Mouse (Mus musculus) retina, adult 2 months (tissue): ENCODE data around the gene Plekhg3.
A peak's percentile ranks its signal among the peaks of the same experiment; 100 is the strongest.

ENCODE experiments used
- DNase-seq: peaks from one replicate; pipeline ENCODE4 v3.0.0-alpha.2; 2012; ENCODE audit warnings: low read depth, low spot score

The Plekhg3 gene

DNA sequence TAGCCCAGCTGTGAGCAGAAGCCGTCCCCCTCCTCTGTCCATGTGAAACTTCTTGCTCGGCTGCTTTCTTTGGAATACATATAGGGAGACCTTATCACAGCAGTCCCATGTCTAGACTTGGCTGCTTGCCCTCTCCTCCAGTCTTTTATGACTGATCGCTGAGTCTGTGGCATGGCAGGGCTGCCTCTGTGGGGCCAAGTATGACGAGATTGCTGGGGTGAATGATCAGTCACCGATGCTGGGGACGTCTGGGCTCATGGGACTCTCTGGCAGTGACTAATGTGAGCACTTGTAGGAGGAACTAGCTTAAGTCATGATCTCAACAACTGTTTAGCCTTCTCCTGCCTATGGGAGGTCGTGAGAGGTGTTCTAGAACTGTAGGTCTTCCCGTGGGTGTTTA lies 21.6 kb downstream of the Plekhg3 start:
- DNase-seq = no peak

DNA sequence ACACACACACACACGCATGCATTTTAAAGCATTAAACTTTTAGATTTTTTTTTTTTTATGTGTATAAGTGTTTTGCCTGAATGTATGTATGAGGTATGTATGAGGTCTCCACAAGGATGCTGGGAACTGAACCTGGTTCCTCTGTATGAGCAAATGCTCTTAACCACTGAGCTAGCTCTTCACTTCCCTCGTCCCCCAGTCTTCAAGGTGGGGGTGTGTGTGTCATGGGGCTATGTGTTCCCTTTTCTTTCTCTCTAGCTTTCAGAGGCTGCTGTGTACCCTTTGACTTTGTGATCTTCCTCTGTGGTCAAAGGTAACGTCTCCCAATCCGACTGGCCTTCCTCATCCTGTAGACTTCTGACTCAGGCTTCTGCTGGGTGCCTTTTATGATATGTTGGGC lies 22.3 kb downstream of the Plekhg3 start:
- DNase-seq = no peak

DNA sequence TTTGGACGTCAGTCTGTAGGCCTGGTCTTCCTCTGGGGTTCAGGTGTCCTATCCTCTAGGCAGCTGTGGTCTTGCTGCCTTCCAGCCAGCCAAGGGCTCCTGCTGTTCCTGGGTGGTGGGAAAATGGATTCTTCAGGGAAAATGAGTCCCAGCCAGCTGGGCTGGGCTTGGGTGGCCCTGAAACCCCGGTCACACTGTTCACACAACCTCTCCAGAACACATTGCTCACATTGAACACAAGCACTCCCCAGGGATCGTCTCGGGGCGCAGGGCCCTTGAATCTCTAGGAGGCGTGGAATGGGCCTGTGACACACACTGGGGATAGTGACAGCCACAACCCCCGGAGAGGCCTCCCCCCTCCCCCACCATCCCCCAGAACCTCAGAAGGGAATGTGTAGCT lies 23.2 kb downstream of the Plekhg3 start:
- no peak for DNase-seq

DNA sequence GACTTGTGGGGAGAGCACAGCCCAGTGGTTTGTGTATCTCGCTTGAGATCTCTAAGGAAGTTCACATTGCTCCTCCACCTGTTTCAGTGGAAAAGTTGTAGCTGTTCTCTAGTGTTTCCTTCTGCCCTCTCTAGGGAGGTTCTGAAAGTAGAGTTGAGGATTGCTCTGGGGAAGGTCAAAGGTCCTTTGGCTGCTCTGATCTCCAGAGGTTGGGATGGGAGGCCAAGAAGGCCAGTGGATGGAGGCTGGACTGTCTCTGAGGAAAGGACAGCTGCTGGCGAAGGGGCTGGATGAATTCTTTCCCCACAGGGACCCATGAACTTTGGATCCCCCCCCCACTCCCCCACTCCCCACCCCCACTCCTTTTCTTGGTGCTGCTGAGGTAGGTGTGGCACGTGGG lies 23.7 kb downstream of the Plekhg3 start:
- DNase-seq = no peak

DNA sequence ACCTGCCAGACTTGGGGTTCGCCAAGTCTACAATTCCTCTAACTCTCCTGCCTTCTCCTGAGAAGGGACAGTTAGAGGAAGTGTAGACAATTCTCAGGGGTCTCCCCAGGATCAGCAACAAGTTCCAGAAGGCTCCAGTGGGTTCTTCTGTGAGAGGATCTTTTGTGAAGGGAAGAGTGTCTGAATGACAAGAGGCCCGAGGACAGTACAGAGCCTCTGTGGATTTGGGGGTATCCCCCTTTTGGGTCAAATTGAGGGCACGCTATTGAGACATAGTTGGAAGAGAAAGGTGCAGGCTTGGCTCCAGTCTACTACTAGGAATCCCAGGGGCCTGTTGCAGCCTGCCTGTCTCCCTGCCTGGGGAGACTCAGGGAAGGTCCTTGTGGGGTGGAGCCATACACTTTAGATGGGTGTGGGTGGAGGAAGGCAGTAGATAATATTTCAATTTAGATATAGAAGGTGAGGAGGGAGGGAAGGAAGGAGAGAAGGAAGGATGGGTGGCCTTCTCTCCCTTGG lies 24.2 kb downstream of the Plekhg3 start:
- no peak for DNase-seq

DNA sequence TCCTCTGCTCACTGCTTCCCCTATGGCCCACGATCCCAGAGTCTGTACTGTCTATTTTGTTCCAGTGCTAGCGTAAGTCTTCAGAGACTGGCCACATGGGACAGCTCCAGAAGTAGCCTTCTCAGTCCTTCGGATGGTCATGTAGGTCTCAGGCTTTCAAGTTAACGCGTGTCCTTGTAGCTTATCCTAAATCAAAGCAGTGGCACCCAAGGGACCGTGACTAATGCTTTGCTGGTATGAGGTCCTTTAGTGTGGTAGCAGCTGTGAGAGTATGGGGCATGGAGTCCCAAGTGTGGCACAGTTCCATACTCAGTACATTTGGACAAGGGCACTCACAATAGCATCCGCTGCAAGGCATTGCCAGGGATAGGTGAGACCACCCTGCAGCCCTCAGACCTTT lies 25.5 kb downstream of the Plekhg3 start:
- DNase-seq = no peak

DNA sequence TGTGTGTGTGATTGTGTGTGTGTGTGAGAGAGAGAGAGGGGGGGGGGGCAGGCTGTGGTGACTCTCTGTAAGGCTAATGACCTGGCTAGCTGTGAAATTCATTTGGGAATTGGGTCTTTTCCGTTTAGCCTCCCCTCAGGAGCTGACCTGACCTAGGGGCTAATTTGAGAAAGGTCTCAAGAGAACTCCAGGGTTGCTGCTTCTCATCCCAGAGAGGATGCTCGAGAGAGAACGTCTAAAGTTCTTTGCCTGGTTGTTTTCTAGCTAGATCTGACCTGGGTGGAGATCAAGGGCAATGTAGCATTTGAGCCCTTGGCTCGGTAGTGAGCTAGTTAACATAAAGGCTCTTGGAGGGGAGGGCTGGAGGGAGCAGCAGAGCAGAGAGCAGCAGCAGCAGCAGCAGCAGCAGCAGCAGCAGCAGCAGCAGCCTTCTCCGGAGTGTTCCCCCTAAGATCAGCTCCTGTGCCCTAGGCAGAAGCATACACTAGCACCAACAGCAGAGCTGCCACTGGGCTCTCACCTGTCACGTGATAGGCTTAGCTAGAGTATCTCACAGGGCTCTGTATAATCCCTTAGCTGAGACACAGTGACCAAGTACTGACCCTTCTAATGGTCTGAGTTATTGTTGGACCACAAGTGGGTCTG lies 26.2 kb downstream of the Plekhg3 start:
- peak; percentile 88 for DNase-seq

DNA sequence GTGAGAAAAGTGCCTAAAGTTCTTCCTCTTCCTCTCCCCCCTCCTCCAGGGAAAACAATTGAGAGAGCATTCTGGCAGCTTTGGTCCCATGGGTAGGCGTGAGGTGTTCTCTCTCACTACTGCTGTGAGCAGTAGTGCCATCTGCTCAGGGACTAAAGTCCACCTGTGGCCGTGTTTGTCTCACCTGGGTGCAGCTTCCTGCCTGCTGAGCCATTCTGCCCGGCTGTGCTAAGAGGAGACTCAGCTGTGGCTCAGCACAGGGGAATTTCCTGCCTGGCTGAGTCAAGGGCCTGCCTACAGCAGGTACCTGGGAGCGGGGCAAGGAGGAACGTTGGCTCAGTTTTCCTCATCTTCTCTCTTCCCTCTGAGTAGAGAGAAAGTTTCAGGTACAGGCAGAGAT lies 27.5 kb downstream of the Plekhg3 start:
- no peak for DNase-seq

DNA sequence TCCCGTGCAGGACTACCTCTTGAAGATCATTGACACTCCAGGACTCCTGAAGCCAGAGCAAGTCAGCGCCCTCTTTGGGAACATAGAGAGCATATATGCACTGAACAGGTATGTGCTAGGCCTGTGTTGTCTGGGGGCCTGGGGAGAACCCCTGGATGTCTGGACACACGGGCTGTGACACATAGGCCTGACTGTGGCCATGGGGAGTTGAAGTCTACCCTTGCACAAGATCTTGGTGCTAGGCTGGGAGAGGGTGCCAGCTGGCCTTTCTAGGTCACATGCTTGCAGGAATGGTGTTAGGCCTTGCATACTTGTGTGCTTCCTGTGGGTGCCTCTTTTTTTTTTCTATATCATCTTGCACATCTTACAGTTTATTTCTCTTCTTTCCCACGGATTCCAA lies 31.5 kb downstream of the Plekhg3 start:
- no peak for DNase-seq

DNA sequence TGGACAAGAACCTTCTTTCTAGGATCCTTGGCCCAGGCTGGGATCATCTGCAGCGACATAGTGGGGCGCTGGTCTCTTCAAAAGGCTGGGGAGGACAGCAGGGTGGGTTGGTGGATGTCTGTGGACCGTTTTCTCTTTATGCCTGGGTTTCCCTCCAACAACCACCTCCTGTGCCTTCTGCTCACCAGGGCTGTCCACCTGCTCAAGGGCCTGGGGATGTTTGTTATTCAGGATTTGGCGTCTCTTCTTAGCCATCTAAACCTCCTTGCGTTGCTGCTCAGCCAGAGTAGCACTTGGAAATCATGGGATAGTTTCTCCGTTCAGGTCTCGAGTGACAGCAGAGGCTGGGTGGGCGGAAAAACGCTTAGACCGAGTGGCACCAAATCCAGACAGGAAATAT lies 35.6 kb downstream of the Plekhg3 start:
- DNase-seq = no peak

DNA sequence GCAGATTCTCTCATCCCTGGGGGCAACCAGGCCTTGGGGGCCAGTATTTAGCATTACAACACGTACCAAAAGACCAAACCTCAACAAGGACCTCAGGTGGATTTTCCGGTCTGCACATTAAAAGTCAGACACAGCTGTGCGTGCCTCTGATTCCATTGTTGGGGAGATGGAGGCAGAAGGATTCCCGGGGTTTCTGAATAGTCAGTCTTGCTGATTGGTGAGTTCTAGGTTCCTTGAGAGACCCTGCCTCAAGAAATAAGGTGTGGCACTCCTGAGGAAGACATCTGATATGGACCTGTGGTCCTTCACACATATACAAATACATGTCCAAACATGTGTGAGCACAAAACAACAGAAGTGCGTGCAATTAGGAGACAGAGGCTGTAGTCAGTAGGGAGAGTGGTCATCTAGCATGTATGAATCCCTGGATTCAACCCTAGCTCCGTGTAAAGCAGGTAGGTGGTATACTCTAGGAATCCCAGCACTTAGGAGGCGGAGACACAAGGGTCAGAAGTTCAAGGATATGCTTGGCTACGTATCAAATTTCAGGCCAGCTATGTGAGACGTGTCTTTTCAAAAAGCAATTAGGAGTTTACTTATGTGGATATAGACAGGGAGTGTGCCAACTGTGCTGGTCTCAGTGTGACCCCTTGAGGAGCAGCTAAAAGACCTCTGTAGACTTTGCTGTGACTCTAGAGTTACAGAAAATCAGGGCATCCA lies 39.7 kb downstream of the Plekhg3 start:
- DNase-seq = no peak

DNA sequence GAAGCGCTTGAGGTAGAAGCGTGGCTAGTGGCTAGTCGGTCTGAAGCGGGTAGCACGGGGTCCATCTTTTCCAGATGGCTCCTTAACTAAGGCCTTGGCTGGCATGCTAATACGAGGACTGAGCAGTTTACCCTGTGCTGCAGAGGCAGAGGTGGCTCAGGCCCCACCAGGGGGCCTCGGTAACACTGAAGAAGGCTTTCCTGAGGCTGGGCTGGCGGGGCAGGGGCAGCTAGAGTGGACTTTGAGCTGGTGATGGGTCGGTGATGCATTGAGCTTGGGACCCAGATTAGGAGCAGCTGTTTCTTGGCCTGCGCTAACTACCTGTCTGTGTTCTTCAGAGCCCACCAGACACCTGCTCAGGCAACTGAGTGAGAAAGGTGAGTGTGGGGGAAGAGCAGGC lies 40.6 kb downstream of the Plekhg3 start:
- DNase-seq = no peak

DNA sequence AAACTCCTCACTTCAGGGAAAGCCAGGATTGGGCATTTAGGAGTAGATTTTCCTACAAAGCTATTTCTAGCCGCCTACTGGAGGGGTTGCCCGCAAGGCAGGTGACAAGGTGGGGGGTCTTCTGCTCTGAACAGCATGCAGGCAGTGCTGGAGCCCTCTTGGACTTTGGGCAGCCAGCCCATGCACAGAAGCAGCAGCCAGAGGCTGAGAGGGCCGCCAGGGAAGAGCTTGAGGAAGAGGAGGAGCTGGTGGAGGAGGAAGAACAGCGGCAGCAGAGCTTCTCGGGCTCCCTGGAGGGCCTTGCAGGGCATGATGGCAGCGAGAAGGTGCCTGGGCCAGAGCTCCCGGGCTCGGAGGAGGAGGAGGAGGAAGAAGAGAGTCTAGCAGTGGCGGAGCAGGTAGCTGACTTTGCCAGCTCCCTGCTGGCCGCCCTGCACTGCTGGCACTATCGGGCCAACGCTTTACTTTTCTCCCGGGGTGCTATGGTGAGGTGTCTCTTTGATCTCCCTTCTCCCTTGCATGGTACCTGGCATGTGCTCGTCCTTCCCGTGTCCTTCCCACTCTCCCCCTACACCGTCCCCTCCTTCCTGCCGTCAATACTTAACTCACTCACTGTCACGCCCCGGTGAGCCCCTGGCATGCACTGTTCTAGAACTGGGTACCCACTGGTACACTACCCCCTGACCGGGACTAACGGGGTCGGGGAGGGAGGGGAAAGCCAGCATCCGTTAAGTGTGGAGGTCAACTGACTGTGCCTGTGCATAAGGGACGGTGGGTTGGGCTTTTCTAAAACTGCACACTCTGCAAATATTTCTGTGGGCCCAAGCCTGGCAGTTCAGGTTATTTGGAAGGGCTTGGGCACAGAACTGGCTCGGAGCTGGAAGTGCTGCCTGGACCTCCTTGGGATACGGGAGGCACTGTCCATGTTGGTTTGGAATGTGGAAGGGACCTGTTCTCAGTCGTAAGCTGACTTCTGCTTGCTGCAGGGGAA lies 41.9 kb downstream of the Plekhg3 start:
- no peak for DNase-seq

DNA sequence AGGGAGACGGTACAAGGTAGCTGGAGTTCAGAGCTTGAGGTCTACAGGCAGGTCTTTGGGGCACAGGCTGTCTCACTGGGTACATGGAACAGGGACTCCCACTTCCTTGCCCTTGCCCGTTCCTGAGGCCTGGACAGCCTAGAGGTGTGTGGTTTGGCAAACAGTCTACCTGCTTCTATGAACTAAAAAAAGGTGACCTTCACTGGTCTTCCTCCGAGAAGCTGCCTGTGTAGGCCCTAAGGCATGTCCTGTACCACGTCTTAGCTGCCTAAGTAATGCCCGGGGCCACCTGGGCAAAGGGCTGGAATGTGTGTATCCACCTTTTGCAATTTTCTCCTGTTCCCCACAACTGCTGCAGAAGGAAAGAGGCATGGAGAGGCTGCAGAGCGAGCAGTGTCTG lies 42.7 kb downstream of the Plekhg3 start:
- no peak for DNase-seq

DNA sequence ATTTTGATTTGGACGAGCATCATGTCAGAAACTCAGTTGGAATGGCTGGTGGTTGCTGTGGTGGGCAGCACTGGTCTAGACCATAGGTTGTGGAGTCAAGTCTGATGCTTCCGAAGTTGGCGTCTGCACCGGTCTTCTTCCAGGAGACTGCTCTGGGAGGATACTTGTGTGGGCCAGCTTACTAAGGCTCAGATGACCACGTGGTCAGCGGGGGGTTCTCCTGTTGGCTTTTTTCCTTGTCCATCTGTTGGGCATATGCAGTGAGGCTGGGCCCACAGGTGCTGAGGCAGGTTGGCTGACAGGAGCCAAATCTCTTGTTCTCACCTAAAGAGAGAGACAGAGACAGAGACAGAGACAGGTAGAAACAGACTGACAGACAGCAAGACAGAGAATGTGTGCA lies 44.1 kb downstream of the Plekhg3 start:
- no peak for DNase-seq

DNA sequence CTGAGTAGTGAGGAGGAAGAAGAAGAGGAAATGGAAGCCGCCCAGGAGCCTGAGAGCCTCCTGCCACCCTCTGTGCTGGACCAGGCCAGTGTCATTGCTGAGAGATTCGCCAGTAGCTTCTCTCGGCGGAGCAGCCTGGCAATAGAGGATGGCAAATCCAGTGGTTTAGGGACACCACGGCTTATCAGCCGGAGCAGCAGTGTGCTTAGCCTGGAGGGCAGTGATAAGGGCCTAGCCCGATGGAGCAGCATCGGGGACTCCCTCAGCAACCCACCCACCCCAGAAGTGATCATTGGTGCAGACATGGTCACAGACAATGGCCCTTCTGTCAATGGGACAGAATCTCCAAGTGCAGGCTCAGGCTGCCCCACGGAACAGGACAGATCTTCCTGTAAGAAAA lies 45.4 kb downstream of the Plekhg3 start:
- DNase-seq = no peak

DNA sequence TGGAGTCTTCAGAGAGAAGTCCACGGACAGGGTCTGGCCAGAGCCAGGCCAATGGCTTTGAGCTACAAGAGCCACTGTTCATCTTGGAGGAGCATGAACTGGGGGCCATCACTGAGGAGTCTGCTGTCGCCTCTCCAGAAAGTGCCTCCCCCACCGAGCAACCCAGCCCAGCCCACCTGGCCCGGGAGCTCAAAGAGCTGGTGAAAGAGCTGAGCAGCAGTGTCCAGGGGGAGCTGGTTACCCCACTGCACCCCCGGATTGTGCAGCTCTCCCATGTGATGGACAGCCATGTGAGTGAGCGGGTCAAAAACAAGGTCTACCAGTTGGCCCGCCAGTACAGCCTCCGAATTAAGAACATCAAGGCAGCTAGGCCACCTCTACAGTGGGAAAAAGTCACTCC lies 46.1 kb downstream of the Plekhg3 start:
- DNase-seq = no peak

DNA sequence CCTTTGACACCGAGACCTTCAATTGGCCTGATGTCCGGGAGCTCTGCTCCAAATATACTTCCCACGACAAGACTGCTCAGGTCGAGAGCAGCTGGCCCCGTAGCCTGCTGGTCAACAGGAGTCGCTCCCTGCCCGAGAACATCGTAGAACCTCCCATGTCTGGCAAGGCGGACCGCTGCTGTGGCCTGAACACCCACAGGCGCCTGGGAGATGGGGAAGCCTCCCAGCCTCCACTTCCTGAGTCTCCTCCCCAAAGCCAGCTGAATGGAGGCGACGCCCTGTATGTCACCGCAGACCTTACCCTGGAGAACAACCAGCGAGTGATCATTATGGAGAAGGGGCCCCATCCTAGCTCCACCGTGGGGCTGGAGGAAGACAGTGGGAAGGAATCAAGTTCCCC lies 47.2 kb downstream of the Plekhg3 start:
- no peak for DNase-seq

DNA sequence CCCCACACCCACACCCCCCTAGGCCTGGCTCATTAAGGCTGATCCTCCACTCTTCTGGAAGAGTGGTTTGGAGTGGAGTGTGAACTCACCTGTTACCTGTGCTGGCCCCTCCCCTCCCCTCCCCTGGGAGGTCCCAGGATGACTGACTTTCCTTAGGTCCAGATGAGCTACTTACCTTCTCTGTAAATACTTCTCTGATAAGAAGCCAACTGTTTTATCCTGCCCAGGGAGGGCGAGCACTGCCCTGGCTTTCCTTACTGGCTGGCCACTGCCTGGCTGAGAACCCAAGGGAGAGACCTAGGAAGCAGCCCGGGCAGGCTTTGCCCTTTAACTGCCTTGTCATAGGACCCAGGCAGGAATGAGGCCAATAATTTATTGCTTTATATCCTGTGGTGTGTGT lies 47.8 kb downstream of the Plekhg3 start:
- DNase-seq = no peak

DNA sequence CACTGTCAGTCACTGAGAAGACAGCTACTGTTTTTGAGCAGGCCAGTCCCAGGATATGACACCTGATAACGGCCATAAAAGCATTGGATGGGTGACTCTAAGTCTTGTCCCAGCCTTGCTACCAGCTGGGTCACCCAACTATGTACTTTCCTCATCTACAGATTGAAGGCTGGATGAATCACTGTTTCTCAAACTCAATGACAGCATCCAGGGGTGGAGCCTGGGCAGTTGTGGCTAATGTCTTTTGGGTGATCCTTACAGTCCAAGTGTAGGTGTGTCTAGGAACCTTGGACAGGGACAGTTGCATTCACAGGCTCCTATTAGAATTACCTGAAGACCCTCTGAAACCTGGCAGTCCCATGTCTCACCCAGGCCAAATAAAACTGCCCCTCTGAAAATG lies 49.1 kb downstream of the Plekhg3 start:
- no peak for DNase-seq

DNA sequence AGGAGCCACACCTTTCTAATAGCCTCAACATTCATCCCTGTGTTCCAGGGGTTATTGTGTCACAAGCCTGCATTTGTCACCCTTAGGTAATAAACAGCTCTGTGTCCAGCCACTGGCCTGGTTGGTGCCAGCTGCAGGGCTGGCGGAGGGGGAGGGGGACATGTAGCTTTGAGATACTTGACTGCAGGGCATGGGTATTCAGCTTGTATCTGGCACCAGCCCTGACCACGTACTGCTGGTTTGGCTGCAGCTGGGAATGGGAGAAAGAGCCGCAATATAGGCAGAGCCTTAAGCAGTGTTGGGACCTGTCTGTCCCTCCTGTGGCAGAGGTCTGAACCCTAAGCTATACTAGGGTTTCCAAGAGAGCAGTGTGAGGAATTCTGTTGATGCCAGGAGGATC lies 51.4 kb downstream of the Plekhg3 start:
- no peak for DNase-seq

DNA sequence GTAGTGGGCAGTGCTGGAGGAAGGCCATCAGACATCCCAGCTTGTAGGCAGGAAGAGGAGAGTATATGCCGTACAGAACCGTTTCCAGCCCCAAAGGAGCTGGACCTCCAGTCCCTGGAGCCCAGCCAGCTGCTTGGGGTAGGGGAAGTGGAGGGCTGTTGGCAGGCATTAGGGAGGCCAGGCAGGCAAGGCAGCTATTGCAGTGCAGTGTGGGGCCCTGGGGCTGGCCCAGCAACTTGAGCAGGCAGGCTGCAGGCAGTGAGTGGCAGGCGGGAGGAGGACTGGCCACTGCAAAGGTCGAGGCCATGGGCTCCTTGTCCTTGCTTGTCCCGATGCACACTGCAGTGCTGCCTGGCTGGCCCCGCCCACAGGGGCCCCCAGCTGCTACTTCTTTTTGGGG lies 52.1 kb downstream of the Plekhg3 start:
- no peak for DNase-seq
